Mouse (Mus musculus): ENCODE results near the gene Hspa12a. TPM values are rescaled to one million over a fixed set of nuclear protein-coding genes. Genes with fewer than 3 reads are reported as not detected.

Hspa12a gene
- total RNA-seq, 2 experiments from 2014 or later, result 0.64 TPM; not detected in 1

DNA sequence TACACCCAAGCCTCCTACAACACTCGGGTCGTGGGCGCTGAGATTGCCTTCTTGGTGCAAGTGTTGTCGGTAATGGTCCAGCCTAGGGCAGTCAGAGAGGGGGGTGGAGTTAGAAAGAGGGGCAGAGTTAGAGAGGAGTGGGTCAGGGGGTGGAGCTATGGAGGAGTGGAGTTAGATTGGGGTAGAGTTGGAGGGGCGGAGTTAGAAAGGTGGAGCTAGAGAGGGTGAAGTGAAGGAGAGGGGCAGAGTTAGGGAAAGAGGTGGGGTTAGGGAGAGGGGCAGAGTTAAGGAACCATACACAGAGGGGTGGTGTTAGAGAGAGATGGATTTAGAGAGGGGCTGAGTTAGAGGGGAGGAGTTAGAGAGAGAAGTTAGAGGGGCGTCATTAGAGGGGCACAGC, 181.1 kb downstream of the Hspa12a start:
- no peak for ATAC-seq (replicated peaks; ENCODE audit: poor library complexity)

DNA sequence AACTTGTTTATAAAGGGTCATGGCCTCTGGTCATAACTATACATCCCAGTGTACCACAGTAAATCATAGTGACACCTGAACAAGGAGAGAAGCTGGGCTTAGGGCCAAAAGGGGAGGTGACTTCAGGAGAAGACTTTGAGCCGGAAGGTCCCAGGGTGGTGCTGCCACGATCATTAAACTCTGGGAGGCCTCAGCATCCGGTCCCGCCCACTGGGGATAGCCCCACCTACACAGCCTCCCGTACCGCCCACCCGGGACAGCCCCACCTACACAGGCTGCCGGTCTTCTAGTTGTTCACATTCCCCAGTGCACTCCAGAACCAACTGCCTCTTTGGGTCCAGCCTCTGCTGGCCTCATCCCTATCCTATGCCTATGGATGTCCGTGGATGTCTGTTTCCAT, 184.0 kb downstream of the Hspa12a start, which contains the start of gene Pnliprp2:
Pnliprp2 (plus strand) TSS at position 297 of the 400 bp plus-strand sequence.
- no peak for ATAC-seq (replicated peaks; ENCODE audit: poor library complexity)

DNA sequence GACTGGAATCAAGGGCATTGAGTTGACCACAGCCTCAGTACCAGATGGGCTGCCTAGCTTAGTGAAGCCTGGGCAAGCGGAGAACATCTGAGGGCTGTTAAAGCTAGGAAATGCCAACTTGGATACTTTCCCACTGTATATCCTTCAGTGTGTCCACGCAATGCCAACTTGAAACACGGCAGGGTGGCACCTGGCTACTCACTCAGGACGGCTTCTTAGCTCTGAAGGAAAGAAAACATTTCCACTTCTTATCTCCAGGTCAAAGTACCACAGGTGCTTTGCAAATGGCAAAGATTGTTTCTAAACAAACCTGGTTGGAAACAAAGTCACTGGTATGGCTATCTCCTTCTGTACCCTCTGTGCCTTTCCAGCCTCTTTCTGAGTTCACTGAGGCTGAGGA, 184.6 kb downstream of the Hspa12a start:
- ATAC-seq (replicated peaks; ENCODE audit: poor library complexity), result no peak

GRCm38 (mm10) chr19:58751504-58751903, 191.9 kb downstream of the Hspa12a start:
- no peak for ATAC-seq (replicated peaks; ENCODE audit: poor library complexity)

- ATAC-seq (replicated peaks; ENCODE audit: poor library complexity), result no peak
Observed at GRCm38 (mm10) chr19:58750822-58751221, 192.6 kb downstream of the Hspa12a start.

DNA sequence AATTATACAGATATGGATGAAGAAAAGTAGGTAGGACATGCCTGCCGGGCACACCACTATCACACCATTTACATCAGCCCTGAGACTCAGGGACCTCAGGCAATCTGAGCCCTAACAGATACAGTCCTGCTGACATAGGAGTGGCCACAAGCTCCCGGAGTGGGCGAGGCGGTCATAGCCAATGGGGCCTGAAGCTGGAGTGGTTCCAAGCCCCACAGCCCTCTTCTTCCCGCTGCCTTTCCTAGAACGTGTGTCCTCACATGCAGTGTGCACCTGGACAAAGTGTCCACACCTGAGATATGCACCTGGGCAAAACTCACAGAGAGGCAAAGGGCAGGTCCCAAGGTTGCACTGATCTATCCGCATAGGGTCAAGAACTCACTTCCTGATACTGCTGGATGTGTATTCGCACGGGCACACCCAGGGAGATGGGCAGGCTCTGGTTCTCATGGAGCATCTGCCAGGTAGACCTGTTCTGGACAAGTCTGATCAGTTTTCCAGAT, 195.9 kb downstream of the Hspa12a start:
- ATAC-seq (replicated peaks; ENCODE audit: poor library complexity), result no peak

Other genes starting within 250 kb of the Hspa12a start
- gene Pnliprp1, start 214.8 kb downstream of the Hspa12a start, total RNA-seq (2015), result not detected in 2 replicates
- gene Pnliprp1, start 214.8 kb downstream of the Hspa12a start, total RNA-seq (2017), result not detected in 2 replicates
- gene Pnliprp2, start 183.9 kb downstream of the Hspa12a start, total RNA-seq (2015), result not detected in 2 replicates
- gene Pnliprp2, start 183.9 kb downstream of the Hspa12a start, total RNA-seq (2017), result not detected in 2 replicates
- gene 1700019N19Rik, start 149.2 kb downstream of the Hspa12a start, total RNA-seq (2015), result not detected in 2 replicates
- not detected in 2 replicates for gene 1700019N19Rik, start 149.2 kb downstream of the Hspa12a start, total RNA-seq (2017)
- not detected in 2 replicates for gene Eno4, start 229 bp downstream of the Hspa12a start, total RNA-seq (2015)
- gene Eno4, start 229 bp downstream of the Hspa12a start, total RNA-seq (2017), result not detected in 2 replicates
- 0.42 and 0.71 TPM in 2 replicates for gene Shtn1, start 132.4 kb upstream of the Hspa12a start, total RNA-seq (2015)
- 1.1 and 1.3 TPM in 2 replicates for gene Shtn1, start 132.4 kb upstream of the Hspa12a start, total RNA-seq (2017)
- gene Vax1, start 226.4 kb upstream of the Hspa12a start, total RNA-seq (2015), result not detected in 2 replicates
- not detected in 2 replicates for gene Vax1, start 226.4 kb upstream of the Hspa12a start, total RNA-seq (2017)